Mouse (Mus musculus) bone marrow macrophage, adult 2 months (primary cell): Measurements from ENCODE around the gene Cog5.

ENCODE experiments used
- CTCF ChIP-seq: IDR thresholded peaks from 2 replicates; pipeline ENCODE4 v1.5.1; 2012; ENCODE audit warnings: low read depth, mild to moderate bottlenecking, low read length, moderate library complexity
- POLR2A ChIP-seq: IDR thresholded peaks from 2 replicates; pipeline ENCODE4 v1.6.1; 2012; ENCODE audit warnings: mild to moderate bottlenecking, low read depth, low read length, borderline replicate concordance

DNA sequence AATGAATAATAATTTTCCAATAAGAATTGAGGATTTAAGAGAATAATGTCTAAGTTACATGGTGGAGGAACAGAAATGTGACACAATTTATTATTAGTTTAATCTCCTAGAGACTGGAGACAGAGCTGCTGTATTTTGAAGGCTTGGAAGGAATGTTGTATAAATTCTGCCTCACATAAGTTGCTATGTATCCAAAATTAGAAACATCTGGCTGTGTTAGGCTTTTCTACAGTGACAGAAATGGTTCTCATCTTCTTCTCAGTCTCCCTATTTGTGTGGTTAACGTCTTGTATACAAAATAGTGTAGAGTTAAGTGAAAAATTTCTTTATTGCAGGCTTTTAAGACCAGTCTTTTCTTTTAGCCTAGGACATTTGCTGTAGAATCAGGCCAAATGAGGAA lies 52.9 kb downstream of the Cog5 start:
- no peak for TF ChIP-seq CTCF
- no peak for TF ChIP-seq POLR2A
